Mouse (Mus musculus) heart, adult 2 months (tissue): ENCODE measurements around the gene Ubr3. TPM values are rescaled to one million over a fixed set of nuclear protein-coding genes. Genes with fewer than 3 reads are reported as not detected.

Source experiments
- DNase-seq, 2 experiments: peaks; one replicate each; pipeline ENCODE4 v3.0.0; 2021
- H3K27ac ChIP-seq: fragments of 200-600 bp; 2 replicates; pipeline ENCODE4 v1.8.1; 2022
- H3K27me3 ChIP-seq: fragments of 200-500 bp; 2 replicates; pipeline ENCODE4 v1.6.1; 2012; ENCODE audit warnings: mild to moderate bottlenecking, low read length, inconsistent platforms, mixed read lengths; ENCODE audit not compliant: control insufficient read depth, insufficient read depth
- H3K36me3 ChIP-seq: fragments of 200-500 bp; 2 replicates; pipeline ENCODE4 v1.6.1; 2012; ENCODE audit warnings: low read length, inconsistent platforms; ENCODE audit not compliant: control insufficient read depth, insufficient read depth
- H3K4me1 ChIP-seq: fragments of 200-500 bp; 2 replicates; pipeline ENCODE4 v1.6.1; 2011; ENCODE audit warnings: low read length; ENCODE audit not compliant: control insufficient read depth, insufficient read depth
- H3K4me3 ChIP-seq: fragments of 200-600 bp; 2 replicates; pipeline ENCODE4 v1.8.1; 2022
- H3K79me2 ChIP-seq: fragments of 200-500 bp; replicated peaks from 2 replicates; pipeline ENCODE4 v1.6.1; 2012; ENCODE audit warnings: mild to moderate bottlenecking, inconsistent platforms, low read length, moderate library complexity, mixed read lengths; ENCODE audit not compliant: control insufficient read depth, insufficient read depth
- H3K9ac ChIP-seq: fragments of 200-500 bp; 2 replicates; pipeline ENCODE4 v1.6.1; 2012; ENCODE audit warnings: low read depth, mild to moderate bottlenecking, control low read depth, inconsistent platforms, low read length, mixed read lengths
- CTCF ChIP-seq: fragments of 200-600 bp; IDR thresholded peaks from 2 replicates; pipeline ENCODE4 v1.8.1; 2022; ENCODE audit warnings: antibody characterized with exemption, mild to moderate bottlenecking, moderate library complexity
- EP300 ChIP-seq: fragments of 200-500 bp; IDR thresholded peaks from 2 replicates; pipeline ENCODE4 v1.6.1; 2011; ENCODE audit warnings: low read depth, low read length, control low read depth; ENCODE audit not compliant: insufficient read depth
- POLR2A ChIP-seq: fragments of 200-500 bp; IDR thresholded peaks from 2 replicates; pipeline ENCODE4 v1.6.1; 2011; ENCODE audit warnings: mild to moderate bottlenecking, low read depth, low read length, control low read depth; ENCODE audit not compliant: insufficient read depth
- WGBS: fragments of 180-500 bp; shearing (Covaris S2); methylation state at CpG from one replicate; pipeline ENCODE4 v1.1.7; 2018; 5-methylcytosine and 5-hydroxymethylcytosine counted together
- intact Hi-C: fragments of 180-260 bp; cut with DNase I; formaldehyde crosslinking; loops from one replicate; pipeline ENCODE4 v1.15.1; 2025
- polyA plus RNA-seq: library from polyadenylated mRNA; depleted of rRNA; stranded (reverse); fragments of >200 nt; gene quantifications from 2 replicates; pipeline ENCODE4 v1.2.3, GENCODE M21; 2012
- total RNA-seq, 2 experiments: library from RNA; stranded (reverse); gene quantifications; 2 replicates each; pipeline ENCODE4 v1.2.3; 2021

The Ubr3 gene
- total and polyA plus RNA-seq, 3 experiments, result 26.0 to 117 (median 112) TPM

DNA sequence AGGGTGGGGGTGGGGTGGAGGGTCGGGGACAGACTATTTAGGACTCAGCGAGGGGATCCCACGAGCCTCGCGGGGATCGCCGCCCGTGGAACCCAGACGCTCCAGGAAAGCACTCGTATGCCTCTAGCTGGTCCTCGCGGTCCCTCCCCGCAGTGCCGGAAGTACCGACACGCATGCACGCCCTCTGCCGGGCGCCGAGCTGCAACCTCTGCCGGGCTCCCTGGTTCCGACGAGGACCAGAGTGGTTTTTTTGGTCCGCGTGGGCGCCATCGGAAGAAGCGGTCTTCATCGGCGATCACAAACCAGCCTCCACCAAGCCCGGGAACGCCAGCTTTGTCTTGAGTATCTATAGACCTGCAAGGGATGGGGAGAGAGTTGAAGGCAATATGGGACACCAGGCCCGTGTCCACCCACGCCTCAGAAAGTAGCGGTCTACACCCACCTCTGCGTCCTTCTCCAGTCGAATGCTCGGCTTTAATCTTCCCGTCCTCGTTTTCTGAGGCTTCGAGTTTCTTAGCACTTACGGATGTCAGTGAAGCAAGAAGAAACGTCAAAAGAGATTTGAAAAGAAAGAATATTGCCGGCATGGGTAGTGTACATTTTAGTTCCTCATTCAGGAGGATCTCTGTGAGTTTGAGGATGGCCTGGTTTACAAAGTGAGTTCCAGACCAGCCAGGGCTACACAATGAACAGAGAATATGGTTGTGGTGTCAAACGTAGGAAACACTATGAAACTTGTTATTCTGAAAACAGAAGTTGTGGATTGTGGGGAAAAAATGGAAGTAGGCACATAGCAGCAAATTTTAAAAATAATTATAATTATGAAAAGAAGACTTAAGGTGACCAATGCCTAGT is 11.4 kb upstream of the Ubr3 start, which contains the start of gene Mettl5:
Mettl5 (minus strand) TSS at position 165 of the 855 bp plus-strand sequence.
- peaks cover 2% of the 10 kb centered on the region; the same call in 1 of the 2 replicates for H3K36me3 ChIP-seq
- intact Hi-C loops, result loop anchor here (1.0 kb wide), 2 partner anchors 12 to 24 kb away; partner anchors contain the start of genes Ssb and Ubr3
- peaks cover 2% of the 10 kb centered on the region; the same call in 1 of the 2 replicates for H3K4me1 ChIP-seq
- 1% methylated on average over 45 of the region's 45 CpGs for WGBS
- peak; percentile 86 for TF ChIP-seq CTCF
- TF ChIP-seq EP300, result 0 out of 2 replicates have a peak, but pooled peaks have one; percentile 49
- peak; percentile 88 for TF ChIP-seq POLR2A
- no peaks in the 10 kb centered on the region; the same call in 1 of the 2 replicates for H3K79me2 ChIP-seq
- H3K4me3 ChIP-seq, result peak within 1 kb of the TSS; percentile 88
- peak within 1 kb of the TSS; percentile 82 for H3K27ac ChIP-seq
- peak; percentile 90 for DNase-seq
- no peaks in the 10 kb centered on the region for H3K27me3 ChIP-seq
- peak within 1 kb of the TSS; percentile 85 for H3K9ac ChIP-seq

GRCm38 (mm10) chr2:69888957-69889356 is 8.1 kb upstream of the Ubr3 start:
- Histone ChIP-seq H3K4me3 (no peak overlapping the region), H3K9ac (no peak overlapping the region), H3K4me1 (peaks cover 2% of the 10 kb centered on the region; the same call in 1 of the 2 replicates), H3K79me2 (no peaks in the 10 kb centered on the region; the same call in 1 of the 2 replicates), H3K36me3 (peaks cover 2% of the 10 kb centered on the region; the same call in 1 of the 2 replicates), H3K27ac (no peak overlapping the region), H3K27me3 (no peaks in the 10 kb centered on the region)
- intact Hi-C loops, result no loop called here
- WGBS, result 53% methylated on average over 2 of the region's 2 CpGs
- TF ChIP-seq CTCF, result no peak
- no peak for DNase-seq

DNA sequence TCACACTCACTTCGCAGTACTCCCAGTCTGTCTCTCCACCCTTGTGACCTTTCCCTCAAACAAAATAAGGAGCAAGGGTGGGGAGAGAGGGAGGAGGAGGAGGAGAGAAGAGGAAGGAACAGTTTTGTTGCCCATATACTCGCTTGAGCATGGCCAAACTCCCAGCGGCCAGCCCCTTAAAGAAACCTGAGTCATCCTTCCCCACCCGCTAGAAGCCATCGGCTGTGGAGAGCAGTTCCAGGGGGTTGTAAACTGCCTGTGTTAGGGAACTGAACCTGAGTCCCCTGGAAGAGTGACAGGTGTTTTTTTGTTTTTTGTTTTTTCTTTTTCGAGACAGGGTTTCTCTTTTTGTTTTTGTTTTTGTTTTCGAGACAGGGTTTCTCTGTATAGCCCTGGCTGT is 6.2 kb upstream of the Ubr3 start:
- Histone ChIP-seq H3K27ac (no peak overlapping the region), H3K79me2 (no peaks in the 10 kb centered on the region), H3K4me3 (no peak overlapping the region), H3K36me3 (peaks cover 2% of the 10 kb centered on the region; the same call in 1 of the 2 replicates), H3K4me1 (peaks cover 2% of the 10 kb centered on the region; the same call in 1 of the 2 replicates), H3K27me3 (no peaks in the 10 kb centered on the region), H3K9ac (no peak overlapping the region)
- WGBS, result 52% methylated on average over 7 of the region's 7 CpGs
- no peak for DNase-seq
- TF ChIP-seq CTCF, result no peak
- no peak for TF ChIP-seq POLR2A
- no peak for TF ChIP-seq EP300
- intact Hi-C loops, result no loop called here

DNA sequence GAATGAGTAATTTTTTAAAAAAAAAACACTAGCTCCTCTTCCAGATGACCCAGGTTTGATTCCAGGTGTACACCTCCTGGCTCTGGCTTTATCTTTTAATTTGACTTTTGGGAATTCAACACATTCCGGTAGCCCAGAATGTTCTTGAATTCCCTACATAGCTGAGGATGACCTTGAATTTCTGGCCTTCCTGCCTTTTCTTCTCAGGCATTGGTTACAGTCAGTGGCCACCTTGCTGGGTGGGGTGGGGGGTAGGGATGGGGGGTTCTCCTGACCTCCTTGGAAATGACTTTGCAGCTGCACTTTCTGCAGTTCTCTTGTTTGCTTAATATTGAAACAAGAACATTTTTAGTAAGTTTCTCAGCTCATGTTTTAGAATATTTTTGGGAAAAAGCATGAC is 3.9 kb upstream of the Ubr3 start:
- H3K79me2 ChIP-seq, result peaks cover 3% of the 10 kb centered on the region; the same call in 1 of the 2 replicates
- no peak for DNase-seq
- TF ChIP-seq CTCF, result no peak
- TF ChIP-seq EP300, result no peak
- TF ChIP-seq POLR2A, result no peak
- intact Hi-C loops, result no loop called here
- WGBS, result 52% methylated on average over 1 of the region's 1 CpGs
- H3K27me3 ChIP-seq, result no peaks in the 10 kb centered on the region
- no peak overlapping the region for H3K9ac ChIP-seq
- H3K27ac ChIP-seq, result no peak overlapping the region
- H3K36me3 ChIP-seq, result no peaks in the 10 kb centered on the region
- H3K4me1 ChIP-seq, result peaks cover 1% of the 10 kb centered on the region; the same call in 1 of the 2 replicates
- H3K4me3 ChIP-seq, result no peak overlapping the region

DNA sequence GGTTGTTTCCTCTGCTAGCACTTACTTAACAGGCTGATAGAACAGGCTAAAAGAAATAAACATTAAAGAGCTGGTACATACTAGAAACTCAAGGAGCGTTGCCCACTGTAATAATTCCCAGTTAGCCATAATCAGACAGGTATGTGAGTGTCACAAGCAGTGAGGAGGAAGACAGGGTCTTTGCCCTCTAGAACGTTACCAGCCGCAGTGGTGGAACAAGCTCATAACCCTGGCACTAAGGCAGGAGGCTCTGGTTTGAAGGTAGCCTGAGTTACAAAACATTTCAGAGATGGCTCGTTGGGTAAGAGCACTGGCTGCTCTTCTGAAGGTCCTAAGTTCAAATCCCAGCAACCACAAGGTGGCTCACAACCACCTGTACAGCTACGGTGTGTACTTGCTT is 3.2 kb upstream of the Ubr3 start:
- intact Hi-C loops, result no loop called here
- DNase-seq, result no peak
- H3K27me3 ChIP-seq, result no peaks in the 10 kb centered on the region
- no peak overlapping the region for H3K4me3 ChIP-seq
- 78% methylated on average over 5 of the region's 5 CpGs for WGBS
- TF ChIP-seq POLR2A (no peak), CTCF (no peak), EP300 (no peak)
- peaks cover 3% of the 10 kb centered on the region for H3K4me1 ChIP-seq
- peaks cover 3% of the 10 kb centered on the region; the same call in 1 of the 2 replicates for H3K79me2 ChIP-seq
- H3K9ac ChIP-seq, result no peak overlapping the region
- H3K36me3 ChIP-seq, result peaks cover 1% of the 10 kb centered on the region; the same call in 1 of the 2 replicates
- H3K27ac ChIP-seq, result no peak overlapping the region

- H3K27me3 ChIP-seq, result no peaks in the 10 kb centered on the region
Observed at GRCm38 (mm10) chr2:69895502-69896223, 1.4 kb upstream of the Ubr3 start.

More at GRCm38 (mm10) chr2:69895502-69896223, 1.4 kb upstream of the Ubr3 start:
- Histone ChIP-seq H3K9ac (no peak overlapping the region), H3K79me2 (peaks cover 3% of the 10 kb centered on the region; the same call in 1 of the 2 replicates), H3K4me1 (peaks cover 3% of the 10 kb centered on the region), H3K27ac (no peak overlapping the region), H3K36me3 (peaks cover 11% of the 10 kb centered on the region), H3K4me3 (no peak overlapping the region)
- DNase-seq, result no peak
- TF ChIP-seq CTCF (peak; percentile 62), EP300 (no peak)
- intact Hi-C loops, result loop anchor here (5.0 kb wide), 2 partner anchors 33 to 173 kb away; partner anchors contain the start of genes Ppig and Ssb
- 66% methylated on average over 14 of the region's 14 CpGs for WGBS
